Mouse (Mus musculus): ENCODE results near the gene Armcx6. TPM values are rescaled to one million over a fixed set of nuclear protein-coding genes. Genes with fewer than 3 reads are reported as not detected.
A peak's percentile ranks its signal among the peaks of the same experiment; 100 is the strongest.
"Not testable (repeated sequence)": the region's sequence is repeated elsewhere in the genome, so short reads cannot be mapped to it uniquely, and the experiment has no call there.

The Armcx6 gene
- 1 to 10 TPM; 6.1 to 6.5 TPM for total RNA-seq (2021)

- DNase-seq (ENCODE audit: extremely low spot score in 1 of 2, low spot score in 1 of 2), result peak in 1 of 2 experiments; percentile 47
These were observed at the start of gene Armcx6 for GRCm38 (mm10) chrX:134750764-134751592. Gene Armcx6, minus strand, starts transcription at chrX:134751417.

GRCm38 (mm10) chrX:134787728-134788127 is 36.5 kb upstream of the Armcx6 start:
- DNase-seq (ENCODE audit: extremely low spot score in 1 of 2, low spot score in 1 of 2), result no peak

GRCm38 (mm10) chrX:134763428-134764198 is 12.4 kb upstream of the Armcx6 start:
- DNase-seq (ENCODE audit: extremely low spot score in 1 of 2, low spot score in 1 of 2), result not testable (repeated sequence)

GRCm38 (mm10) chrX:134757293-134757995 is 6.2 kb upstream of the Armcx6 start:
- DNase-seq (ENCODE audit: extremely low spot score in 1 of 2, low spot score in 1 of 2), result no peak

GRCm38 (mm10) chrX:134756434-134757292 is 5.4 kb upstream of the Armcx6 start, which contains the start of gene Armcx3:
Gene Armcx3, plus strand, starts transcription at chrX:134756595.
- peak; percentile 13 to 34 for DNase-seq (ENCODE audit: extremely low spot score in 1 of 2, low spot score in 1 of 2)

- no peak for DNase-seq (ENCODE audit: extremely low spot score in 1 of 2, low spot score in 1 of 2)
These were observed 1.4 kb upstream of the Armcx6 start for GRCm38 (mm10) chrX:134752584-134752983.

GRCm38 (mm10) chrX:134751910-134752309 is 693 bp upstream of the Armcx6 start:
- no peak for DNase-seq (ENCODE audit: extremely low spot score in 1 of 2, low spot score in 1 of 2)

- peak in 1 of 2 experiments; percentile 24 for DNase-seq (ENCODE audit: extremely low spot score in 1 of 2, low spot score in 1 of 2)
These were observed 4.8 kb downstream of the Armcx6 start for GRCm38 (mm10) chrX:134746459-134746858.

- no peak for DNase-seq (ENCODE audit: extremely low spot score in 1 of 2, low spot score in 1 of 2)
These were observed 9.4 kb downstream of the Armcx6 start for GRCm38 (mm10) chrX:134741862-134742261.

- no peak for DNase-seq (ENCODE audit: extremely low spot score in 1 of 2, low spot score in 1 of 2)
These were observed 12.1 kb downstream of the Armcx6 start for GRCm38 (mm10) chrX:134739160-134739559.

- DNase-seq (ENCODE audit: extremely low spot score in 1 of 2, low spot score in 1 of 2), result no peak
These were observed 13.4 kb downstream of the Armcx6 start for GRCm38 (mm10) chrX:134737796-134738195.

- DNase-seq (ENCODE audit: extremely low spot score in 1 of 2, low spot score in 1 of 2), result no peak
These were observed 21.4 kb downstream of the Armcx6 start for GRCm38 (mm10) chrX:134729778-134730177.

GRCm38 (mm10) chrX:134723762-134724161 is 27.5 kb downstream of the Armcx6 start:
- DNase-seq (ENCODE audit: extremely low spot score in 1 of 2, low spot score in 1 of 2), result not testable (repeated sequence)

GRCm38 (mm10) chrX:134718524-134718923 is 32.7 kb downstream of the Armcx6 start:
- peak; percentile 17 to 33 for DNase-seq (ENCODE audit: extremely low spot score in 1 of 2, low spot score in 1 of 2)

GRCm38 (mm10) chrX:134717752-134718308 is 33.4 kb downstream of the Armcx6 start, which contains the start of gene Armcx1:
Gene Armcx1, plus strand, starts transcription at chrX:134717963.
- DNase-seq (ENCODE audit: extremely low spot score in 1 of 2, low spot score in 1 of 2), result peak; percentile 31 to 43

GRCm38 (mm10) chrX:134716863-134717262 is 34.4 kb downstream of the Armcx6 start:
- no peak for DNase-seq (ENCODE audit: extremely low spot score in 1 of 2, low spot score in 1 of 2)

All from layer of hippocampus, postnatal 25 days (tissue).